Mouse (Mus musculus): Measurements from ENCODE around the gene Olfr9.
A peak's percentile ranks its signal among the peaks of the same experiment; 100 is the strongest.

The Olfr9 gene

DNA sequence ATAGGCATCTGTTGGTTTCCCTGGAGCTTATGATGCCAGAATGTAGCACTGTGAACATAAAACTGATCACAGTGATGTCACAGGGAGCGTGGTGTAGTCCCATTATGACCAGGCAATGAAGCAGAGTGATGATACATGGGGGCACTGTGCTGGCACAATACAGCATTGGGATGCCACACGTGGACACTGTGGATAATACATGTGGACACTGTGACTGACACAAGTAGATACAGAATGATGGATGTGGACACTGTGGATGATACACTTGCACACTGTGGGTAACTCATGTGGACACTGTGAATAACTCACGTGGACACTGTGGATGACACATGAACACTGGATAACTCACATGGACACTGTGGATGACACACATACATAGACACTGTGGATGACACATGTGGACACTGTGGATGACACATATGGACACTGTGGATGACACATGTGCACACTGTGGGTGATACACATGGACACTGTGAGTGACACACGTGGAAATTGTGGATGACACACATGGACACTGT is 7.4 kb downstream of the Olfr9 start:
- ATAC-seq (ENCODE audit: insufficient number of reproducible peaks, low FRiP score, low TSS enrichment) = no peak

- ATAC-seq (ENCODE audit: insufficient number of reproducible peaks, low FRiP score, low TSS enrichment) = no peak
Measured at GRCm38 (mm10) chr10:129004032-129004920, 15.0 kb downstream of the Olfr9 start.

- no peak for ATAC-seq (ENCODE audit: insufficient number of reproducible peaks, low FRiP score, low TSS enrichment)
Measured at GRCm38 (mm10) chr10:129010288-129010841, 21.1 kb downstream of the Olfr9 start, which contains the start of gene Olfr763. TSS of gene Olfr763 (plus strand) at chr10:129010791.

GRCm38 (mm10) chr10:129011511-129011910 is 22.3 kb downstream of the Olfr9 start:
- ATAC-seq (ENCODE audit: insufficient number of reproducible peaks, low FRiP score, low TSS enrichment) = peak; percentile 61; the same call in 1 of the 2 replicates

DNA sequence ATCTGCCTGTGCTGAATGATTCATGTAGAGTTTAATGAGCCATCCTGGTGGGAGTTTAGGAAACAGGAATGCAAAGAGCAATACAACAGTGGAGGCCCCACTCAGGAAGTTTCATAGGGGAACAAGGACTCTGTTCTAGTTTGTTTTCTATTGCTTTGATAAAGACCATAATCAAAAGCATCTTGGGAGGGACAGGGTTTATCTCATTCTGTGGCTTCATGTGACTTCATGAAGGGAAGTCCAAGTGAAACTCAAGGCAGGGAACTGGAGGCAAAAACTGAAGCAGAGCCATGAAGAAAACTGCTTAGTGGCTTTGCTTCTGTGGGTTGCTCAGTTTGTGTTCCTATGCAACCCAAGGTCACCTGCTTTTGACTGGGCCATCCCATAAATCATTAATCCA is 25.2 kb downstream of the Olfr9 start:
- ATAC-seq (ENCODE audit: insufficient number of reproducible peaks, low FRiP score, low TSS enrichment) = no peak

- no peak for ATAC-seq (ENCODE audit: insufficient number of reproducible peaks, low FRiP score, low TSS enrichment)
Measured at GRCm38 (mm10) chr10:129023319-129023718, 34.1 kb downstream of the Olfr9 start.

GRCm38 (mm10) chr10:129026018-129026662 is 36.9 kb downstream of the Olfr9 start:
- no peak for ATAC-seq (ENCODE audit: insufficient number of reproducible peaks, low FRiP score, low TSS enrichment)

- ATAC-seq (ENCODE audit: insufficient number of reproducible peaks, low FRiP score, low TSS enrichment) = no peak
Measured at GRCm38 (mm10) chr10:129028343-129028742, 39.1 kb downstream of the Olfr9 start.

DNA sequence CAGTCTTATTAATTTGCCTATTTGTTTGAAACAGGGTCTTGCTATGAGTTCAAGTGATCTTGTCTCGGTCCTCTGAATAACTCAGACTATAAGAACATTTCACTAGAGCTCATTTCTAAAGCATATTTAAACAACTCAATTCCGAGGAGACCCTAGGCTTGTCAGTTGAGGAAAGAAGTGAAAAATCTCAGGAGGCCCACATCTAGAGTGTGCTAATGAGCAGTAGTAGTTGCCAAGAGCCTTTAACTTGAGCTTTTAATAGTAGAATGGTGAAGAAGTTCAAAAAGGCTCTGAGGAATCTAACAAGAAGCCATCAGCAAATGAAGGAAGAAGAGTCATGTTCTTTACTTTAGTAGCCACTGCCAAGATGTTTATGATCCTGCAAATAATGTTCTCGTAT is 50.6 kb downstream of the Olfr9 start, which contains the start of gene Olfr764-ps1:
Gene Olfr764-ps1 (minus strand): TSS at position 101 of the 400 bp plus-strand sequence.
- no peak for ATAC-seq (ENCODE audit: insufficient number of reproducible peaks, low FRiP score, low TSS enrichment)

Data from cerebellum, adult (tissue).